Mouse (Mus musculus): ENCODE measurements around the gene 4930503B20Rik.

The 4930503B20Rik gene

GRCm38 (mm10) chr3:146599198-146599900 is 51.8 kb downstream of the 4930503B20Rik start:
- DNase-seq (ENCODE audit: low read depth, low spot score): no peak

DNA sequence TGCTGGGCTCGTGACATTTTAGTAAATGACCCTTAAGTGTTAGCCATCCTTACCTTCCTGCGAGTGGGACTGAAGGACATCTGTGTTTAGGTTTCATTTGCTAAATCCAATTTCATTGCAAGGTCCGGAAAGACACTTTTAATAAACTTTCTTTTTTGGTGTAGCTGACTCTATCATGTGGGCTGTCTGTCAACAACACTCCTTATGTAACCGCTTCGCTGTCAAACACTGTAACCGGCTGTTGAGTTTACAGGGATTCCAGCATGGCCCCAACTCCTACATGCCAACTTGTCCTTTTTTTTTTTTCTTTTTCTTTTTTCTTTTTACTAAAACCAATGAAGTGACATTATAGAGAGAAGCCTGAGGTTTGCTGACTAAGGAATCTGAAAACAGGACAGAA is 52.7 kb downstream of the 4930503B20Rik start:
- DNase-seq (ENCODE audit: low read depth, low spot score): no peak

GRCm38 (mm10) chr3:146596864-146597263 is 54.3 kb downstream of the 4930503B20Rik start:
- no peak for DNase-seq (ENCODE audit: low read depth, low spot score)

- DNase-seq (ENCODE audit: low read depth, low spot score): no peak
Measured at GRCm38 (mm10) chr3:146596387-146596786, 54.7 kb downstream of the 4930503B20Rik start.

GRCm38 (mm10) chr3:146595440-146595839 is 55.7 kb downstream of the 4930503B20Rik start:
- DNase-seq (ENCODE audit: low read depth, low spot score): no peak

All from ZHBTc4 (cell line).